ENCODE assay signal across 19 mouse cellular contexts in the genomic region with DNA sequence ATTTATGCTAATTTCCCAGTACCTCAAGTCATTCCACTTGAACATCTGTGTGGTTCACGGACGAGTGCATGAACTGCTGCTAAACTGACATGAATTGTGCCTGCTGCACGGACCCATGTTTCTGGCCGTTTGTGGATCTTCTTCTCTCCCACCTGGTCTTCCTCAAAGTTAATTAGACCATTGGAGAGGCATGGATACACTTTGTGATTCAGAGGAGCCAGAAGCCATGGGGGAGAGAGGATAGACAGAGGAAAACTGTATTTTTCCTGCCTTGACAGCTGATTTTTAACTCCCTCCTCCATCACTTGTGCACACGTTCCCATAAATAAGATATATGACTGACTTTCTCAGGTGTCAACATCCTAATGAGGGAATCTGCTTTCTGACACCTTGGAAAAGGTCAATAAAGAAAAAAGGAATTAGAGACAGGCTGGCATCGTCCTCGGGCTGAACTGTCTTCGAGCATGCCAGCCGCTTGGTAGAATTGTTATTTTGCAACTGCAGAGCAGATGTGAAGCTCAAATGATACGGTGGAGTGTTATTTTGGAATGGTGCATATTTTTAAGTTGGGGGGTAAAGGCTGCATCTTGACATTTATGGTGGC. TPM values are rescaled to one million over a fixed set of nuclear protein-coding genes. Genes with fewer than 3 reads are reported as not detected.
DNase-seq lines count a peak whose midpoint lies in the region; ATAC-seq and TF ChIP-seq lines count a peak whose summit lies in the region.
"Had no signal": no experiment of that assay in that cellular context is flagged by ENCODE, and none has a peak within 500 bp of the region (broad histone marks: within the 10 kb centered on the region; RNA-seq: fewer than 3 reads in every experiment).

No protein-coding gene starts in this region.

- H3K4me3 ChIP-seq in embryonic facial prominence, embryonic 14.5 days (ENCODE audit: low read depth, low read length) = no peak overlapping the region
- no peak overlapping the region for H3K4me3 ChIP-seq in embryonic facial prominence, embryonic 10.5 days
- H3K4me3 ChIP-seq in hindbrain, postnatal 0 days (ENCODE audit: low read length) = no peak overlapping the region
- no peak overlapping the region for H3K4me3 ChIP-seq in hindbrain, embryonic 11.5 days (ENCODE audit: low read depth, low read length)
- no peak overlapping the region for H3K4me3 ChIP-seq in kidney, postnatal 0 days (replicated peaks; ENCODE audit: low read depth, low read length)
- H3K4me3 ChIP-seq in embryonic facial prominence, embryonic 15.5 days (replicated peaks) = no peak overlapping the region
- H3K4me3 ChIP-seq: forebrain, embryonic 15.5 days; heart, adult 2 months; hindbrain, embryonic 10.5 days had no signal

- H3K9me3 ChIP-seq in embryonic facial prominence, embryonic 14.5 days (ENCODE audit: control insufficient read depth, low read length) = no peaks in the 10 kb centered on the region
- H3K9me3 ChIP-seq in embryonic facial prominence, embryonic 10.5 days = no peaks in the 10 kb centered on the region
- H3K9me3 ChIP-seq in hindbrain, postnatal 0 days (ENCODE audit: low read length) = no peaks in the 10 kb centered on the region
- H3K9me3 ChIP-seq in hindbrain, embryonic 11.5 days (ENCODE audit: control insufficient read depth, low read length) = no peaks in the 10 kb centered on the region
- no peaks in the 10 kb centered on the region for H3K9me3 ChIP-seq in kidney, postnatal 0 days (replicated peaks; ENCODE audit: low read length)
- H3K9me3 ChIP-seq in embryonic facial prominence, embryonic 15.5 days (replicated peaks) = no peaks in the 10 kb centered on the region
- H3K9me3 ChIP-seq: forebrain, embryonic 15.5 days; hindbrain, embryonic 10.5 days had no signal

- H3K36me3 ChIP-seq in embryonic facial prominence, embryonic 14.5 days (ENCODE audit: control insufficient read depth, insufficient read depth, low read length) = no peaks in the 10 kb centered on the region
- H3K36me3 ChIP-seq in embryonic facial prominence, embryonic 10.5 days (replicated peaks) = no peaks in the 10 kb centered on the region
- H3K36me3 ChIP-seq in hindbrain, postnatal 0 days (ENCODE audit: insufficient read depth, low read length) = no peaks in the 10 kb centered on the region
- H3K36me3 ChIP-seq in hindbrain, embryonic 11.5 days (ENCODE audit: control insufficient read depth, insufficient read depth, low read length) = no peaks in the 10 kb centered on the region
- H3K36me3 ChIP-seq in kidney, postnatal 0 days (ENCODE audit: insufficient read depth, low read length) = no peaks in the 10 kb centered on the region
- H3K36me3 ChIP-seq in embryonic facial prominence, embryonic 15.5 days = no peaks in the 10 kb centered on the region
- H3K36me3 ChIP-seq: forebrain, embryonic 15.5 days; hindbrain, embryonic 10.5 days had no signal

- no peak for TF ChIP-seq CTCF in hindbrain, postnatal 0 days (IDR thresholded peaks at IDR 0.05; ENCODE audit: low read depth)
- no peak for TF ChIP-seq CTCF in kidney, postnatal 0 days (IDR thresholded peaks at IDR 0.05; ENCODE audit: low read depth)

- 0 out of 2 replicates have a peak, but pooled peaks have one; percentile 16 for ATAC-seq in embryonic facial prominence, embryonic 14.5 days (ENCODE audit: low read depth)
- peak; percentile 42; the same call in 1 of the 2 replicates for ATAC-seq in hindbrain, postnatal 0 days
- no peak for ATAC-seq in hindbrain, embryonic 11.5 days (ENCODE audit: low FRiP score)
- ATAC-seq in kidney, postnatal 0 days (replicated peaks; ENCODE audit: low FRiP score, low read depth) = peak; percentile 76
- no peak for ATAC-seq in embryonic facial prominence, embryonic 15.5 days (ENCODE audit: insufficient number of reproducible peaks, low FRiP score, low TSS enrichment, low read depth)
- ATAC-seq: inflammation-experienced regulatory T-cells, adult 6 months had no signal

- 59% methylated on average over 10 of the region's 10 CpGs for WGBS in embryonic facial prominence, embryonic 14.5 days
- 88% methylated on average over 10 of the region's 10 CpGs for WGBS in embryonic facial prominence, embryonic 10.5 days
- WGBS in hindbrain, postnatal 0 days = 67% methylated on average over 10 of the region's 10 CpGs
- 91% methylated on average over 10 of the region's 10 CpGs for WGBS in hindbrain, embryonic 11.5 days
- 31% methylated on average over 10 of the region's 10 CpGs for WGBS in kidney, postnatal 0 days
- 48% methylated on average over 10 of the region's 10 CpGs for WGBS in embryonic facial prominence, embryonic 15.5 days

- H3K27me3 ChIP-seq in embryonic facial prominence, embryonic 14.5 days (replicated peaks; ENCODE audit: control insufficient read depth, insufficient read depth, low read length) = no peaks in the 10 kb centered on the region
- no peaks in the 10 kb centered on the region for H3K27me3 ChIP-seq in embryonic facial prominence, embryonic 10.5 days (replicated peaks; ENCODE audit: low read depth, poor library complexity, severe bottlenecking)
- no peaks in the 10 kb centered on the region for H3K27me3 ChIP-seq in hindbrain, postnatal 0 days (ENCODE audit: insufficient read depth, low read length)
- no peaks in the 10 kb centered on the region for H3K27me3 ChIP-seq in hindbrain, embryonic 11.5 days (ENCODE audit: control insufficient read depth, insufficient read depth, low read length)
- no peaks in the 10 kb centered on the region for H3K27me3 ChIP-seq in kidney, postnatal 0 days (ENCODE audit: insufficient read depth, low read length)
- no peaks in the 10 kb centered on the region for H3K27me3 ChIP-seq in embryonic facial prominence, embryonic 15.5 days

- DNase-seq in embryonic facial prominence, embryonic 14.5 days (ENCODE audit: low spot score) = no peak
- no peak for DNase-seq in embryonic facial prominence, embryonic 10.5 days (ENCODE audit: low spot score)
- DNase-seq in hindbrain, postnatal 0 days (ENCODE audit: low spot score) = peak; percentile 8
- DNase-seq in hindbrain, embryonic 11.5 days (ENCODE audit: low spot score) = no peak
- peak; percentile 76 for DNase-seq in kidney, postnatal 0 days (ENCODE audit: low spot score)
- DNase-seq in kidney, adult 18-20 months = no peak
- no peak for DNase-seq in gastrocnemius, postnatal 25 days
- DNase-seq: adrenal gland, postnatal 10 days; cerebellum, adult 11 months; cerebellum, adult 9-10 months; cerebellum, postnatal 36 days; heart, adult 2 months had no signal

- H3K4me2 ChIP-seq in embryonic facial prominence, embryonic 14.5 days (ENCODE audit: low read depth, low read length) = no peak overlapping the region; the same call in 1 of the 2 replicates
- H3K4me2 ChIP-seq in hindbrain, postnatal 0 days (ENCODE audit: low read depth, low read length) = no peak overlapping the region
- H3K4me2 ChIP-seq in hindbrain, embryonic 11.5 days (replicated peaks; ENCODE audit: low read depth, low read length) = no peak overlapping the region
- H3K4me2 ChIP-seq in kidney, postnatal 0 days (ENCODE audit: low read length) = no peak overlapping the region
- H3K4me2 ChIP-seq in embryonic facial prominence, embryonic 15.5 days (replicated peaks) = no peak overlapping the region
- H3K4me2 ChIP-seq: forebrain, embryonic 15.5 days; heart, embryonic 11.5 days had no signal

- no peak overlapping the region for H3K27ac ChIP-seq in embryonic facial prominence, embryonic 14.5 days (replicated peaks; ENCODE audit: low read depth, low read length)
- no peak overlapping the region for H3K27ac ChIP-seq in embryonic facial prominence, embryonic 10.5 days (replicated peaks)
- no peak overlapping the region for H3K27ac ChIP-seq in hindbrain, postnatal 0 days
- H3K27ac ChIP-seq in hindbrain, embryonic 11.5 days (ENCODE audit: low read depth, low read length) = no peak overlapping the region
- H3K27ac ChIP-seq in kidney, postnatal 0 days = no peak overlapping the region
- 0 out of 2 replicates have a peak overlapping the region, but pooled peaks have one; percentile 75 for H3K27ac ChIP-seq in embryonic facial prominence, embryonic 15.5 days (replicated peaks)
- H3K27ac ChIP-seq: forebrain, embryonic 15.5 days; heart, adult 2 months; hindbrain, embryonic 10.5 days had no signal

- peaks cover 16% of the 10 kb centered on the region for H3K4me1 ChIP-seq in embryonic facial prominence, embryonic 14.5 days (ENCODE audit: control insufficient read depth, insufficient read depth, low read length)
- H3K4me1 ChIP-seq in embryonic facial prominence, embryonic 10.5 days = peaks cover 1% of the 10 kb centered on the region; the same call in 1 of the 2 replicates
- H3K4me1 ChIP-seq in hindbrain, postnatal 0 days (ENCODE audit: insufficient read depth, low read length) = peaks cover 21% of the 10 kb centered on the region
- H3K4me1 ChIP-seq in hindbrain, embryonic 11.5 days (replicated peaks; ENCODE audit: control insufficient read depth, insufficient read depth, low read length) = no peaks in the 10 kb centered on the region
- H3K4me1 ChIP-seq in kidney, postnatal 0 days (replicated peaks; ENCODE audit: insufficient read depth, low read length) = no peaks in the 10 kb centered on the region
- H3K4me1 ChIP-seq in embryonic facial prominence, embryonic 15.5 days = peaks cover 23% of the 10 kb centered on the region

- no peak overlapping the region for H3K9ac ChIP-seq in embryonic facial prominence, embryonic 14.5 days (ENCODE audit: low read depth, low read length)
- H3K9ac ChIP-seq in hindbrain, postnatal 0 days (replicated peaks; ENCODE audit: low read length) = no peak overlapping the region
- H3K9ac ChIP-seq in hindbrain, embryonic 11.5 days (ENCODE audit: low read depth, low read length) = no peak overlapping the region
- H3K9ac ChIP-seq in kidney, postnatal 0 days (ENCODE audit: low read depth, low read length) = no peak overlapping the region
- H3K9ac ChIP-seq in embryonic facial prominence, embryonic 15.5 days = no peak overlapping the region
- H3K9ac ChIP-seq: forebrain, embryonic 15.5 days had no signal

RNA-seq across cellular contexts. Expression of a gene that starts 34.9 kb away (rescaled TPM):
- polyA plus RNA-seq in embryonic facial prominence, embryonic 14.5 days (2014; fragmentation: Nextera tagmentation; extraction: Ambion mirVana) = 0.46 and 0.90 TPM in 2 replicates
- 1.1 and 1.6 TPM in 2 replicates for polyA plus RNA-seq in embryonic facial prominence, embryonic 10.5 days (2016; fragmentation: Nextera tagmentation; extraction: Ambion mirVana)
- total RNA-seq in hindbrain, postnatal 0 days (2014; rRNA removed) = 6.3 and 6.8 TPM in 2 replicates
- 1.9 and 2.1 TPM in 2 replicates for polyA plus RNA-seq in hindbrain, postnatal 0 days (2015; fragmentation: Nextera tagmentation; extraction: Ambion mirVana)
- polyA plus RNA-seq in hindbrain, embryonic 11.5 days (2014; fragmentation: Nextera tagmentation; extraction: Ambion mirVana) = 0.83 and 1.0 TPM in 2 replicates
- polyA plus RNA-seq in kidney, postnatal 0 days (2015; fragmentation: Nextera tagmentation; extraction: Ambion mirVana) = 0.21 and 0.37 TPM in 2 replicates
- polyA plus RNA-seq in embryonic facial prominence, embryonic 15.5 days (2015; fragmentation: Nextera tagmentation; extraction: Ambion mirVana) = 1.0 and 1.2 TPM in 2 replicates
- total RNA-seq in gastrocnemius, postnatal 25 days (2021) = under 1 TPM; 0.18 to 0.78 TPM
- total RNA-seq: heart, adult 2 months; heart, postnatal 25 days had no signal
- polyA plus RNA-seq: C2C12 had no signal

Comparison
In these comparisons a context has a peak if more than half of its experiments do, and no peak if none do; other contexts are left out.
1. ATAC-seq: peak in embryonic facial prominence, embryonic 14.5 days (single experiment), hindbrain, postnatal 0 days (single experiment) and kidney, postnatal 0 days (single experiment); none in hindbrain, embryonic 11.5 days (single experiment) and embryonic facial prominence, embryonic 15.5 days (single experiment).
2. DNase-seq: peak in hindbrain, postnatal 0 days (single experiment) and kidney, postnatal 0 days (single experiment); none in embryonic facial prominence, embryonic 14.5 days (single experiment), embryonic facial prominence, embryonic 10.5 days (single experiment), hindbrain, embryonic 11.5 days (single experiment), kidney, adult 18-20 months (single experiment) and gastrocnemius, postnatal 25 days (single experiment).